Mouse (Mus musculus): Measurements from ENCODE around the gene Rhbdl1. TPM values are rescaled to one million over a fixed set of nuclear protein-coding genes. Genes with fewer than 3 reads are reported as not detected.
A peak's percentile ranks its signal among the peaks of the same experiment; 100 is the strongest.

Rhbdl1 gene
- total and polyA plus RNA-seq, 3 experiments, result 9.8 to 88.1 (median 47.1) TPM

DNA sequence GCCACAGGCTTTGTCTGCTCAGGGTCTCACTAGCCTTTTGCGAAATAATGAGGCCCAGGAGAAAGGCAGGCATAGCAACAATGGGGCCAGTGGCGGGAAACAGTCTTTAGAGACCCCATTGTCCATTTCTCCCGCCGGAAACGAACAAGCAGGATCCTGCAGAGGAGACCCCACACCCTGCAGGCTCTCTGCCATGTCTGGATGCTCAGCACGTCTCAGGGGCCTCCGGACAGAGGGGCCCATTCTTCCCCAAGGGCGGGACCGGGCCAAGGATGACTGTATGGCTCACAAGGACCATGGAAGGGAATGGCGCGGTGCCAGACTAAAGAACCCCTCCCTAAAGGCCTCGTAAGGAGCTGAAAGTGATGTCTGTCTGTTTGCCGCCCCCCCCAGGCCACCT, 42.9 kb downstream of the Rhbdl1 start:
- no peak for DNase-seq

DNA sequence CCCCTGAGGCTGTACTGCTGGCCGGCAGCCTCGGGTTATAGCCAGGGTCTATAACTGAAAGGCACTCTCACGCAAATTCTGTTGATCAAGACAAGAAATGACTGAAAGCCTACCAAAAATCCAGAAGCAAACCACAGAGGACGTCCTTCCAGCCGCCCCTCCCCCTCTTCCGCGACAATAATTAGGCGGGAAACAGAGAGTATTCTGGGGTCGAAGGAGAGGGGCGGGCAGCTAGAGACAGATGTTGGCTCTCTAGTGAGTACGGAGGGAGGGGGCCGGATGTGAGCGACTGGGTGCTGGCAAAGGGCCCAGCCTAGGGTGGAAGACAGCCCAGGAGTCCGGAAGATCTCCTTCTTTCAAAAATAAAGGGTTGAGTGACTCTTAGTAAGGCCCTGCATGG, 44.5 kb downstream of the Rhbdl1 start, which contains the start of gene Fam173a:
Gene Fam173a (minus strand): TSS at position 287 of the 400 bp plus-strand sequence.
- peak; percentile 84 for DNase-seq

GRCm38 (mm10) chr17:25791843-25792527, 45.1 kb downstream of the Rhbdl1 start:
- peak; percentile 90 for DNase-seq

- no peak for DNase-seq
Measured at GRCm38 (mm10) chr17:25791320-25791842, 45.7 kb downstream of the Rhbdl1 start.

GRCm38 (mm10) chr17:25786781-25787504, 50.2 kb downstream of the Rhbdl1 start:
- DNase-seq, result no peak

DNA sequence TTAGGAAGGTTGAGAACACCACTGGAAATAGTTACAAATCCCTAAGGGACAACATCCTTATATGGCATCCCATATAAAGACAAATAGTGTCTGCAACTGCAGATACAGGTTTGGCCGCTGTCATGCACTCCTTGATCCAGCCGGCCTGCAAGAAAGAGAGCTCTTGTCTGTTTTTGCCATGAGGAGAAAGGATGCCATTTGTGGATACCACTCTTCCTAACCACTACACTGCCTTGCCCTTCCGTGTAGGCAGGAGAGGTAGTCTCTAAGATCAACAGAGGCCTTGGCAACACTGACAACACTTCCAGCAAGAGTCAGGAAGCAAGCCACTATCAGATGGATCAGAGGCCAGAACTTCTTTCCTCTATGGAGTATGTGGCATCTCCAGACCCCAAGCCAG, 50.8 kb downstream of the Rhbdl1 start, which contains the start of gene Ccdc78:
Gene Ccdc78 (plus strand): TSS at position 301 of the 400 bp plus-strand sequence.
- DNase-seq, result no peak

DNA sequence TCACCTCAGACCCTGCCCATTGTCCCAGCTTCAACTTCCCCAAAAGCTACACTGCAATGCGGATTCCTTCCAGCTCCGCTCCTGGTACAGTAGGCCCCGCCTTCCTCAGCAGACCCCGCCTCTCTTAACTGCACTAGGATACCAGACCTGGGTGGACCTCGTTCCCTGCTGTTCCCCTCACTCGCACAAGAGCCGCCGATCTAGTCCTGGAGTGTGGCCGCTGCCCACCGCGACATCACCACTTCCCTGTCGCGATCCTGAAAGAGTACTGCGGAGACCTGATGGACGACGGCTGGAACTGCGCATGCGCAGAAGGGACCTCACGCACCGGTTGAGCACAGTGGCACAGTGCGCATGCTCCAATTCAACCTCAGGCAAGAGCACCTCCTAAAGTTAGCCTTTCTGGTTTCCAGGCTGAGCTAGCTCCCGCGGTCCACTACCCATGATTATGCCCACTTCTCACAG, 51.8 kb downstream of the Rhbdl1 start, which contains the start of gene Haghl:
Gene Haghl (minus strand): TSS at position 393 of the 465 bp plus-strand sequence.
- DNase-seq, result peak; percentile 94

Small RNA genes within 50 kb of the gene (microRNA-seq; reads per million reads assigned to microRNA genes)
- 1.3 to 2.1 reads per million in 2 experiments for gene Mir3082

Other genes with a start within 250 kb of the Rhbdl1 start
- gene Gng13, start 120.1 kb downstream of the Rhbdl1 start, total RNA-seq (2021), result 1 to 10 TPM; 1.1 to 1.4 TPM
- gene Gng13, start 120.1 kb downstream of the Rhbdl1 start, polyA plus RNA-seq (2012; rRNA removed), result not detected in 2 replicates
- 1 to 10 TPM; 1.8 to 2.3 TPM for gene Chtf18, start 109.9 kb downstream of the Rhbdl1 start, total RNA-seq (2021)
- 3.0 and 4.1 TPM in 2 replicates for gene Chtf18, start 109.9 kb downstream of the Rhbdl1 start, polyA plus RNA-seq (2012; rRNA removed)
- gene Rpusd1, start 109.6 kb downstream of the Rhbdl1 start, total RNA-seq (2021), result 10 to 100 TPM; 10.3 to 14.6 TPM
- 87.7 and 100 TPM in 2 replicates for gene Rpusd1, start 109.6 kb downstream of the Rhbdl1 start, polyA plus RNA-seq (2012; rRNA removed)
- gene Mslnl, start 101.3 kb downstream of the Rhbdl1 start, total RNA-seq (2021), result not detected
- 0.18 and 0.26 TPM in 2 replicates for gene Mslnl, start 101.3 kb downstream of the Rhbdl1 start, polyA plus RNA-seq (2012; rRNA removed)
- 10 to 100 TPM in 1 of 2 experiments, 1 to 10 TPM in 1; 6.0 to 10.3 TPM for gene Msln, start 82.9 kb downstream of the Rhbdl1 start, total RNA-seq (2021)
- 4.1 and 5.2 TPM in 2 replicates for gene Msln, start 82.9 kb downstream of the Rhbdl1 start, polyA plus RNA-seq (2012; rRNA removed)
- 10 to 100 TPM; 31.0 to 31.2 TPM for gene Narfl, start 63.5 kb downstream of the Rhbdl1 start, total RNA-seq (2021)
- 18.9 and 22.1 TPM in 2 replicates for gene Narfl, start 63.5 kb downstream of the Rhbdl1 start, polyA plus RNA-seq (2012; rRNA removed)
- 10 to 100 TPM; 16.6 to 33.7 TPM for gene Haghl, start 51.6 kb downstream of the Rhbdl1 start, total RNA-seq (2021)
- gene Haghl, start 51.6 kb downstream of the Rhbdl1 start, polyA plus RNA-seq (2012; rRNA removed), result 67.2 and 70.8 TPM in 2 replicates
- not detected for gene Ccdc78, start 50.7 kb downstream of the Rhbdl1 start, total RNA-seq (2021)
- 0.11 TPM in 2 replicates for gene Ccdc78, start 50.7 kb downstream of the Rhbdl1 start, polyA plus RNA-seq (2012; rRNA removed)
- 10 to 100 TPM; 52.0 to 81.1 TPM for gene Fam173a, start 44.4 kb downstream of the Rhbdl1 start, total RNA-seq (2021)
- 125 and 146 TPM in 2 replicates for gene Fam173a, start 44.4 kb downstream of the Rhbdl1 start, polyA plus RNA-seq (2012; rRNA removed)
- gene AC134908.4, start 41.6 kb downstream of the Rhbdl1 start, total RNA-seq (2021), result 1 to 10 TPM in 1 of 2 experiments, not detected in 1; 1.2 TPM
- gene AC134908.4, start 41.6 kb downstream of the Rhbdl1 start, polyA plus RNA-seq (2012; rRNA removed), result 0.96 TPM in 1 of 2 replicates, not detected in the other
- gene Metrn, start 40.2 kb downstream of the Rhbdl1 start, total RNA-seq (2021), result 10 to 100 TPM; 16.8 to 33.1 TPM
- gene Metrn, start 40.2 kb downstream of the Rhbdl1 start, polyA plus RNA-seq (2012; rRNA removed), result 121 and 176 TPM in 2 replicates
- gene Fbxl16, start 28.2 kb downstream of the Rhbdl1 start, total RNA-seq (2021), result 10 to 100 TPM; 26.6 to 54.4 TPM
- gene Fbxl16, start 28.2 kb downstream of the Rhbdl1 start, polyA plus RNA-seq (2012; rRNA removed), result 60.7 and 90.6 TPM in 2 replicates
- 10 to 100 TPM; 19.1 to 20.8 TPM for gene Wdr24, start 13.7 kb downstream of the Rhbdl1 start, total RNA-seq (2021)
- 29.5 and 38.3 TPM in 2 replicates for gene Wdr24, start 13.7 kb downstream of the Rhbdl1 start, polyA plus RNA-seq (2012; rRNA removed)
- 100 to 1,000 TPM in 1 of 2 experiments, 10 to 100 TPM in 1; 99.4 to 111 TPM for gene Jmjd8, start 8.4 kb downstream of the Rhbdl1 start, total RNA-seq (2021)
- gene Jmjd8, start 8.4 kb downstream of the Rhbdl1 start, polyA plus RNA-seq (2012; rRNA removed), result 99.1 and 121 TPM in 2 replicates
- 100 to 1,000 TPM; 149 to 184 TPM for gene Stub1, start 3.9 kb downstream of the Rhbdl1 start, total RNA-seq (2021)
- gene Stub1, start 3.9 kb downstream of the Rhbdl1 start, polyA plus RNA-seq (2012; rRNA removed), result 224 and 236 TPM in 2 replicates
- gene Gm20683, start 4.5 kb upstream of the Rhbdl1 start, total RNA-seq (2021), result 10 to 100 TPM; 14.0 to 16.3 TPM
- 192 and 239 TPM in 2 replicates for gene Gm20683, start 4.5 kb upstream of the Rhbdl1 start, polyA plus RNA-seq (2012; rRNA removed)
- gene Rhot2, start 7.6 kb upstream of the Rhbdl1 start, total RNA-seq (2021), result 100 to 1,000 TPM; 107 to 127 TPM
- 180 and 193 TPM in 2 replicates for gene Rhot2, start 7.6 kb upstream of the Rhbdl1 start, polyA plus RNA-seq (2012; rRNA removed)
- 10 to 100 TPM; 13.9 to 15.1 TPM for gene Wdr90, start 24.2 kb upstream of the Rhbdl1 start, total RNA-seq (2021)
- 75.1 and 83.0 TPM in 2 replicates for gene Wdr90, start 24.2 kb upstream of the Rhbdl1 start, polyA plus RNA-seq (2012; rRNA removed)
- 100 to 1,000 TPM; 302 to 466 TPM for gene Mcrip2, start 31.5 kb upstream of the Rhbdl1 start, total RNA-seq (2021)
- 1,490 and 1,757 TPM in 2 replicates for gene Mcrip2, start 31.5 kb upstream of the Rhbdl1 start, polyA plus RNA-seq (2012; rRNA removed)
- 100 to 1,000 TPM in 1 of 2 experiments, 10 to 100 TPM in 1; 90.9 to 141 TPM for gene Mettl26, start 37.8 kb upstream of the Rhbdl1 start, total RNA-seq (2021)
- gene Mettl26, start 37.8 kb upstream of the Rhbdl1 start, polyA plus RNA-seq (2012; rRNA removed), result 350 and 376 TPM in 2 replicates
- 1 to 10 TPM in 1 of 2 experiments, under 1 TPM in 1; 0.52 to 2.1 TPM for gene Wfikkn1, start 43.6 kb upstream of the Rhbdl1 start, total RNA-seq (2021)
- gene Wfikkn1, start 43.6 kb upstream of the Rhbdl1 start, polyA plus RNA-seq (2012; rRNA removed), result 2.1 and 2.5 TPM in 2 replicates
- 10 to 100 TPM; 21.1 to 27.3 TPM for gene Rab40c, start 82.4 kb upstream of the Rhbdl1 start, total RNA-seq (2021)
- 52.1 and 68.8 TPM in 2 replicates for gene Rab40c, start 82.4 kb upstream of the Rhbdl1 start, polyA plus RNA-seq (2012; rRNA removed)
- 100 to 1,000 TPM; 105 to 121 TPM for gene Pigq, start 107.6 kb upstream of the Rhbdl1 start, total RNA-seq (2021)
- 160 and 187 TPM in 2 replicates for gene Pigq, start 107.6 kb upstream of the Rhbdl1 start, polyA plus RNA-seq (2012; rRNA removed)
- not detected for gene Nhlrc4, start 107.7 kb upstream of the Rhbdl1 start, total RNA-seq (2021)
- not detected in 2 replicates for gene Nhlrc4, start 107.7 kb upstream of the Rhbdl1 start, polyA plus RNA-seq (2012; rRNA removed)
- not detected for gene A930017K11Rik, start 115.3 kb upstream of the Rhbdl1 start, total RNA-seq (2021)
- gene A930017K11Rik, start 115.3 kb upstream of the Rhbdl1 start, polyA plus RNA-seq (2012; rRNA removed), result 0.13 TPM in 1 of 2 replicates, not detected in the other
- 10 to 100 TPM; 16.3 to 18.1 TPM for gene Capn15, start 148.5 kb upstream of the Rhbdl1 start, total RNA-seq (2021)
- gene Capn15, start 148.5 kb upstream of the Rhbdl1 start, polyA plus RNA-seq (2012; rRNA removed), result 49.0 and 51.5 TPM in 2 replicates
- gene Rab11fip3, start 232.3 kb upstream of the Rhbdl1 start, total RNA-seq (2021), result 10 to 100 TPM; 21.8 to 22.5 TPM
- gene Rab11fip3, start 232.3 kb upstream of the Rhbdl1 start, polyA plus RNA-seq (2012; rRNA removed), result 23.8 and 30.7 TPM in 2 replicates